Mouse (Mus musculus) cerebral cortex, adult 2 months (tissue): Measurements from ENCODE around the gene Selenov.

Source experiments
- WGBS: fragments of 180-500 bp; shearing (Covaris S2); methylation state at CpG from one replicate; pipeline ENCODE4 v1.1.7; 2018; 5-methylcytosine and 5-hydroxymethylcytosine counted together

Selenov gene

GRCm38 (mm10) chr7:28290638-28291590 is at the start of gene Selenov:
Gene Selenov, minus strand, starts transcription at chr7:28291186.
- WGBS, result 3% methylated on average over 52 of the region's 52 CpGs

GRCm38 (mm10) chr7:28339213-28339917 is 48.4 kb upstream of the Selenov start:
- 57% methylated on average over 19 of the region's 19 CpGs for WGBS

GRCm38 (mm10) chr7:28338108-28338998 is 47.4 kb upstream of the Selenov start, which contains the start of gene Supt5:
Gene Supt5, minus strand, starts transcription at chr7:28338746.
- under 1% methylated on average over 77 of the region's 77 CpGs for WGBS

- WGBS, result 81% methylated on average over 2 of the region's 2 CpGs
Measured at GRCm38 (mm10) chr7:28335471-28335870, 44.5 kb upstream of the Selenov start.

- 69% methylated on average over 4 of the region's 4 CpGs for WGBS
Measured at GRCm38 (mm10) chr7:28334534-28334933, 43.5 kb upstream of the Selenov start.

GRCm38 (mm10) chr7:28328260-28328659 is 37.3 kb upstream of the Selenov start:
- 97% methylated on average over 2 of the region's 2 CpGs for WGBS

GRCm38 (mm10) chr7:28326457-28326856 is 35.5 kb upstream of the Selenov start:
- 81% methylated on average over 4 of the region's 4 CpGs for WGBS

- WGBS, result 95% methylated on average over 8 of the region's 8 CpGs
Measured at GRCm38 (mm10) chr7:28325293-28325692, 34.3 kb upstream of the Selenov start.

- WGBS, result 90% methylated on average over 15 of the region's 15 CpGs
Measured at GRCm38 (mm10) chr7:28321974-28322720, 31.2 kb upstream of the Selenov start.

- WGBS, result 94% methylated on average over 17 of the region's 17 CpGs
Measured at GRCm38 (mm10) chr7:28318714-28319113, 27.7 kb upstream of the Selenov start.

- WGBS, result 93% methylated on average over 3 of the region's 3 CpGs
Measured at GRCm38 (mm10) chr7:28318036-28318435, 27.1 kb upstream of the Selenov start.

GRCm38 (mm10) chr7:28311926-28312543 is 21.0 kb upstream of the Selenov start, which contains the start of gene Timm50:
Gene Timm50, minus strand, starts transcription at chr7:28312072.
- WGBS, result under 1% methylated on average over 45 of the region's 45 CpGs

- WGBS, result 5% methylated on average over 35 of the region's 35 CpGs
Measured at GRCm38 (mm10) chr7:28311151-28311925, 20.4 kb upstream of the Selenov start.

GRCm38 (mm10) chr7:28309737-28310136 is 18.8 kb upstream of the Selenov start:
- WGBS, result 62% methylated on average over 9 of the region's 9 CpGs

- 92% methylated on average over 8 of the region's 8 CpGs for WGBS
Measured at GRCm38 (mm10) chr7:28306216-28306615, 15.2 kb upstream of the Selenov start.

- WGBS, result 78% methylated on average over 10 of the region's 10 CpGs
Measured at GRCm38 (mm10) chr7:28305641-28306040, 14.7 kb upstream of the Selenov start.

- WGBS, result 9% methylated on average over 30 of the region's 30 CpGs
Measured at GRCm38 (mm10) chr7:28301616-28302433, 10.8 kb upstream of the Selenov start, which contains the start of gene Dll3. Gene Dll3, minus strand, starts transcription at chr7:28302238.

GRCm38 (mm10) chr7:28298837-28299625 is 8.0 kb upstream of the Selenov start:
- WGBS, result 12% methylated on average over 43 of the region's 43 CpGs
